Mouse (Mus musculus) kidney, postnatal 4 days (tissue): ENCODE results near the gene Mios.
A peak's percentile ranks its signal among the peaks of the same experiment; 100 is the strongest.

ENCODE experiments used
- DNase-seq, 2 experiments: peaks; one replicate each; pipeline ENCODE4 v3.0.0; 2021; ENCODE audit warnings: mixed read lengths in 2 of 2

Mios gene

DNA sequence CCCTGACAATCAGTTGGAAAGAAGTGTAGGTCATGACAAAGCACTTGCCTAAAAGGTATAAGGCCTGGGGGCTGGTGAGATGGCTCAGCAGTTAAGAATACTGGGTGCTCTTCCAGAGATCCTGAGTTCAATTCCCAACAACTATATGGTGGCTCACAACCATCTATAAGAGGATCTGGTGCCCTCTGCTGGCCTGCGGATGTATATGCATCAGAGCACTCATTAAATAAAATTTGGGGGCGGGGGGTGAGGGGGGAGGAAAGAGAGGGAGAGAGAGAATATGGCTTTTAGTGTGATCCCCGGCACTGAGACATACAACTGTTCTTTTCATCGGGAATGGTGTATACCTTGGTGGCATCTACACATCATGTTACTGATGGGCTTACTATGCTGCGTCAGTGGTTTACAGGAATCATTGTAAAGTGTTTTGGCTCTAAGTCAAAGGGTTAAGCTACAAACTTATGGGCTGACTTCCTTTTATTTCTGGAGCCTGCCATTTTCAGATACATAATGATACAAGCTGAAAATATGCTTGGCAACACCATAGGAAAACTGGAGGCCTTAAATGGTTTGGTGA lies 69.5 kb downstream of the Mios start:
- peak in 1 of 2 experiments; percentile 8 for DNase-seq

DNA sequence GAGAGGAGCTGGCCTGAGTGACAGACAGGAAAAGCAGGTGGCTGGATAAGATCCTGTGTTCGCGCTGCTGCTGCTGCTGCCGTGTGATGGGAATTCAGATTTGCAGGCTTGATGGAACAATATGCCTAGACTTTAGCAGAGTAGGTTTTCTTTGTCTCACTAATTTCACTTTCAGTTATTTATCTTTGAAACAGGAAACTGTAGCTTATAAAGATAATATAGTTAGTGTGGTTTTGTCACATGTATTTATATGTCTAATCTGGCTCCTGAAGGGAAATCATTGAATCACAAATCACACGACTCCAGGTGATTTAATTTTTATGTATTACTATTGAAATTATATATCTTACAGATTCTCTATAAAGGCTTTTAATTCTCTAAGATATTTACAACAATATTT lies 74.2 kb downstream of the Mios start:
- no peak for DNase-seq

DNA sequence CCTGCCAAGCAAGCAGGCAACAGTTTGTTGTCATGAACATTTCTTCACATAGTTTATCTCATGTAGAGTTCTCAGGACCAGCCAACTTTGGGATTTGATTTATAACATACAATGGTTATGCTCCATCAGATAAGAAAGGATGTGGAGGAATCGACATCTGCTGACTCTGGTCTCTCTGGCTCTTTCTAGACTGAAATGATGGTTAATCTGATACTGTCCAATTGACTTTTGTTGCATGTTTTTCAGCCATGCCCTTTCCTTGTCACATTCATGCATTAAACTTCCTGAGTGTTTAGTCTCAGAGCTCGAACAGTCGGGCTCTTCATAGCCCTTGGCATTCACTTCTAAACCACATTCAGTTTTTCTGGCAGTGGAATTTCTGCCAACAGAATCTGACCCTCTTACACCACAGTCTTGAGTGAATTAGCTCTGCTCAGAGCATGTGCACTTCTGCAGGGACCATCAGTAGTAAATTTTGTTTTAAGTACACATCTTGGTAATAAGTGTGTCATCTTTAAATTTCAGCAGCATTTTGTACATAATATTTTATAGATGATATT lies 76.5 kb downstream of the Mios start:
- DNase-seq, result no peak
